Mouse (Mus musculus) left cerebral cortex, postnatal 10 days (tissue): Measurements from ENCODE around the gene Atg101. TPM values are rescaled to one million over a fixed set of nuclear protein-coding genes. Genes with fewer than 3 reads are reported as not detected.
"Not testable (repeated sequence)": the region's sequence is repeated elsewhere in the genome, so short reads cannot be mapped to it uniquely, and the experiment has no call there.

ENCODE experiments used
- DNase-seq, 2 experiments: peaks; one replicate each; pipeline ENCODE4 v3.0.0; 2021 to 2022; ENCODE audit warnings: low spot score in 2 of 2, mixed read lengths in 1 of 2; ENCODE audit errors: extremely low spot score in 1 of 2
- intact Hi-C: fragments of 180-260 bp; cut with DNase I; formaldehyde crosslinking; loops from one replicate; pipeline ENCODE4 v1.15.1; 2025
- total RNA-seq, 2 experiments: library from RNA; stranded (reverse); gene quantifications; 2 replicates each; pipeline ENCODE4 v1.2.3; 2021

Gene Atg101
- total RNA-seq, 2 experiments from 2014 or later, result 38.8 to 41.9 TPM

GRCm38 (mm10) chr15:101322640-101323039, 38.6 kb downstream of the Atg101 start:
- no peak for DNase-seq
- intact Hi-C loops, result no loop called here

- intact Hi-C loops, result no loop called here
- DNase-seq, result no peak
Measured at GRCm38 (mm10) chr15:101323511-101323910, 39.4 kb downstream of the Atg101 start.

GRCm38 (mm10) chr15:101324409-101324808, 40.3 kb downstream of the Atg101 start:
- DNase-seq, intact Hi-C loops: not testable (repeated sequence)

GRCm38 (mm10) chr15:101325991-101326534, 42.0 kb downstream of the Atg101 start:
- no peak for DNase-seq
- intact Hi-C loops, result loop anchor here (5.0 kb wide), 1 partner anchor 741 kb away; no protein-coding TSS in a partner anchor

- intact Hi-C loops, result loop anchor here (5.0 kb wide), 1 partner anchor 740 kb away; no protein-coding TSS in a partner anchor
Measured at GRCm38 (mm10) chr15:101327282-101327681, 43.2 kb downstream of the Atg101 start.

GRCm38 (mm10) chr15:101328876-101329563, 44.9 kb downstream of the Atg101 start:
- no peak for DNase-seq
- intact Hi-C loops, result loop anchor here (5.0 kb wide), 1 partner anchor 738 kb away; no protein-coding TSS in a partner anchor

More at GRCm38 (mm10) chr15:101327282-101327681, 43.2 kb downstream of the Atg101 start:
- DNase-seq, result peak; percentile 77 to 92

- intact Hi-C loops, result loop anchor here (5.0 kb wide), 1 partner anchor 738 kb away; no protein-coding TSS in a partner anchor
- no peak for DNase-seq
Measured at GRCm38 (mm10) chr15:101329564-101329892, 45.5 kb downstream of the Atg101 start.

- DNase-seq, result no peak
- intact Hi-C loops, result no loop called here
Measured at GRCm38 (mm10) chr15:101331090-101331489, 47.0 kb downstream of the Atg101 start.

GRCm38 (mm10) chr15:101332370-101332769, 48.3 kb downstream of the Atg101 start:
- intact Hi-C loops, result no loop called here
- DNase-seq, result no peak

GRCm38 (mm10) chr15:101333165-101333564, 49.1 kb downstream of the Atg101 start:
- intact Hi-C loops, result no loop called here
- no peak for DNase-seq

- no peak for DNase-seq
Measured at GRCm38 (mm10) chr15:101333648-101334047, 49.6 kb downstream of the Atg101 start.

GRCm38 (mm10) chr15:101336474-101337174, 52.6 kb downstream of the Atg101 start:
- DNase-seq, result no peak
- intact Hi-C loops, result loop anchor here (5.0 kb wide), 2 partner anchors 186 to 436 kb away; no protein-coding TSS in a partner anchor

More at GRCm38 (mm10) chr15:101333648-101334047, 49.6 kb downstream of the Atg101 start:
- intact Hi-C loops, result no loop called here

- intact Hi-C loops, result loop anchor here (2.0 to 5.0 kb wide), 3 partner anchors 184 to 646 kb away; no protein-coding TSS in a partner anchor
- no peak for DNase-seq
Measured at GRCm38 (mm10) chr15:101338359-101338758, 54.3 kb downstream of the Atg101 start.

- intact Hi-C loops, result loop anchor here (2.0 to 5.0 kb wide), 3 partner anchors 183 to 645 kb away; no protein-coding TSS in a partner anchor
- DNase-seq, result peak; percentile 82 to 88
Measured at GRCm38 (mm10) chr15:101339537-101339936, 55.5 kb downstream of the Atg101 start.

Other genes starting within 250 kb of the Atg101 start
- under 1 TPM in 1 of 2 experiments, not detected in 1; 0.32 TPM for gene Gm47841, start 236.9 kb upstream of the Atg101 start, total RNA-seq
- gene Fignl2, start 205.7 kb upstream of the Atg101 start, total RNA-seq, result 1 to 10 TPM; 1.0 to 1.1 TPM
- gene Ankrd33, start 168.5 kb upstream of the Atg101 start, total RNA-seq, result not detected
- gene Acvrl1, start 155.8 kb upstream of the Atg101 start, total RNA-seq, result 10 to 100 TPM; 13.1 TPM
- gene Acvr1b, start 110.2 kb upstream of the Atg101 start, total RNA-seq, result 100 to 1,000 TPM; 110 to 113 TPM
- 10 to 100 TPM; 30.9 to 34.2 TPM for gene Grasp, start 60.1 kb upstream of the Atg101 start, total RNA-seq
- 10 to 100 TPM; 36.8 to 40.3 TPM for gene Nr4a1, start 30.0 kb upstream of the Atg101 start, total RNA-seq
- under 1 TPM in 1 of 2 experiments, not detected in 1; 0.30 TPM for gene 6030408B16Rik, start 8.9 kb downstream of the Atg101 start, total RNA-seq
- gene Krt80, start 85.9 kb downstream of the Atg101 start, total RNA-seq, result under 1 TPM; 0.54 to 0.81 TPM
- gene Krt7, start 126.8 kb downstream of the Atg101 start, total RNA-seq, result not detected
- under 1 TPM; 0.30 to 0.34 TPM for gene Krt87, start 154.5 kb downstream of the Atg101 start, total RNA-seq
- not detected for gene Krt88, start 163.5 kb downstream of the Atg101 start, total RNA-seq
- not detected for gene Krt81, start 179.5 kb downstream of the Atg101 start, total RNA-seq
- not detected for gene Krt86, start 189.2 kb downstream of the Atg101 start, total RNA-seq
- gene Krt83, start 207.2 kb downstream of the Atg101 start, total RNA-seq, result not detected
- gene Gm49425, start 233.0 kb downstream of the Atg101 start, total RNA-seq, result not detected
- not detected for gene Krt84, start 248.5 kb downstream of the Atg101 start, total RNA-seq